Mouse (Mus musculus) ES-Bruce4 (cell line): ENCODE measurements around the gene Phkb. TPM values are rescaled to one million over a fixed set of nuclear protein-coding genes. Genes with fewer than 3 reads are reported as not detected.
A peak's percentile ranks its signal among the peaks of the same experiment; 100 is the strongest.

ENCODE experiments used
- H3K27ac ChIP-seq: 2 replicates; pipeline ENCODE4 v1.5.1; 2012; ENCODE audit warnings: low read length, inconsistent platforms; ENCODE audit not compliant: insufficient read depth
- H3K27me3 ChIP-seq: 2 replicates; pipeline ENCODE4 v1.6.1; 2012; ENCODE audit warnings: mild to moderate bottlenecking, low read length, inconsistent platforms; ENCODE audit not compliant: control insufficient read depth, poor library complexity, insufficient read depth, severe bottlenecking
- H3K36me3 ChIP-seq: 2 replicates; pipeline ENCODE4 v1.6.1; 2012; ENCODE audit warnings: inconsistent platforms, mild to moderate bottlenecking, low read length, moderate library complexity; ENCODE audit not compliant: control insufficient read depth, poor library complexity, insufficient read depth, severe bottlenecking
- H3K4me1 ChIP-seq: one replicate; pipeline ENCODE4 v1.8.1; 2011; ENCODE audit warnings: low read length; ENCODE audit not compliant: control insufficient read depth, insufficient read depth
- H3K4me3 ChIP-seq: 2 replicates; pipeline ENCODE4 v1.5.1; 2011; ENCODE audit warnings: low read depth, mild to moderate bottlenecking, low read length
- H3K9ac ChIP-seq: 2 replicates; pipeline ENCODE4 v1.6.1; 2012; ENCODE audit warnings: low read depth, mild to moderate bottlenecking, inconsistent platforms; ENCODE audit not compliant: poor library complexity, severe bottlenecking
- H3K9me3 ChIP-seq: replicated peaks from 2 replicates; pipeline ENCODE4 v1.6.1; 2012; ENCODE audit warnings: mild to moderate bottlenecking, low read length, inconsistent platforms; ENCODE audit not compliant: control insufficient read depth, poor library complexity, insufficient read depth, severe bottlenecking
- CTCF ChIP-seq: IDR thresholded peaks from one replicate; pipeline ENCODE4 v1.8.1; 2011; ENCODE audit warnings: low read depth, low read length
- EP300 ChIP-seq: IDR thresholded peaks from 2 replicates; pipeline ENCODE4 v1.6.1; 2011; ENCODE audit warnings: low read depth, low read length; ENCODE audit not compliant: insufficient read depth
- POLR2A ChIP-seq: IDR thresholded peaks from one replicate; pipeline ENCODE4 v1.8.1; 2011; ENCODE audit warnings: low read length; ENCODE audit not compliant: insufficient read depth
- polyA plus RNA-seq: library from polyadenylated mRNA; stranded (reverse); fragments of >200 nt; gene quantifications from 2 replicates; pipeline ENCODE4 v1.2.4, GENCODE M21; 2011; ENCODE audit warnings: low read depth; ENCODE audit not compliant: missing spikeins, insufficient read depth, insufficient read length

Gene Phkb
- polyA plus RNA-seq, 1 experiment: 24.7 TPM

DNA sequence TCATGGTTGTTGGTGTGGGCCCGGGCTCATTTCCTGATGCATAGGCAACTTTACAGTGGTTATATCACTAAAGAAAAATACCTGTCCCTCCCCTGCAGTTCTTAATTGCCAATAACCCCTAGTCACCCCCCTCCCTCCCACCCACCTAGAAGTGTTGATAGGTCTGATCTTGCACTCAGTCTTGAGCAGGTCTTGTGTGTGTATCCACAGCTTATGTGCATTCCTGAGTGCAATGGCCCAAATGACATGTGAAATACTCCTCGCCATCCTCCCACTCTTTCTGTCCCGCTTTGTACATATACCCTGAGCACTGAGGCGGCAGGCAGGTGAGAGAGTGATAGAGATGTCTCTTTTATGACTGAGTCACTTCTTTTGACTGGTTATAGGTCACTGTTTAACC is 119.1 kb downstream of the Phkb start:
- H3K4me3 ChIP-seq: no peak overlapping the region
- H3K36me3 ChIP-seq: no peaks in the 10 kb centered on the region; the same call in 1 of the 2 replicates
- H3K9me3 ChIP-seq: no peaks in the 10 kb centered on the region
- TF ChIP-seq POLR2A (no peak), CTCF (no peak), EP300 (no peak)
- H3K27me3 ChIP-seq: no peaks in the 10 kb centered on the region
- no peak overlapping the region for H3K9ac ChIP-seq
- no peak overlapping the region for H3K27ac ChIP-seq
- H3K4me1 ChIP-seq: no peaks in the 10 kb centered on the region

DNA sequence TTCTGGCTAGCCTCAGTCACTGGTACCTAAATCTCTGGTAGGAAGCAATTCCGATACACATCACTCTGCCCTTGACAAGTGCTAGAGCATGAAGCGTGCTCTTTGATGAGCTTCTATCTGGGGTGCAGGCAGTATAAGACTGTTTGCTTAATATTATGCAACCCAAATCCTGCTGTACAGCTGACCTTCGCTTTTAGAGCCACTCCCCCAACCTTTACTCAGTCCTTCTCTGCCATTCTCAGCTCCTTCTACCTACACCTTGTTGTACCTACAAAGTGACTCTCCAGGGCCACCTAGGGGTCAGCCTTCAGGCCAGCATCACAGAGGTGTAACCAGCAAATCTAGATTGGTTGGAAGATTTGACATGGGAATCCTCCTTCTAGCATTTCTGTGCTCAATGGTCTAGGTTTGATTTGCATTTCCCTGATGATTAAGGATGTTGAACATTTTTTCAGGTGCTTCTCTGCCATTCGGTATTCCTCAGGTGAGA is 136.9 kb downstream of the Phkb start:
- Histone ChIP-seq H3K27me3 (no peaks in the 10 kb centered on the region), H3K27ac (no peak overlapping the region), H3K36me3 (no peaks in the 10 kb centered on the region), H3K9me3 (no peaks in the 10 kb centered on the region), H3K4me3 (no peak overlapping the region), H3K4me1 (no peaks in the 10 kb centered on the region), H3K9ac (no peak overlapping the region)
- TF ChIP-seq CTCF: peak; percentile 57
- TF ChIP-seq POLR2A: no peak

DNA sequence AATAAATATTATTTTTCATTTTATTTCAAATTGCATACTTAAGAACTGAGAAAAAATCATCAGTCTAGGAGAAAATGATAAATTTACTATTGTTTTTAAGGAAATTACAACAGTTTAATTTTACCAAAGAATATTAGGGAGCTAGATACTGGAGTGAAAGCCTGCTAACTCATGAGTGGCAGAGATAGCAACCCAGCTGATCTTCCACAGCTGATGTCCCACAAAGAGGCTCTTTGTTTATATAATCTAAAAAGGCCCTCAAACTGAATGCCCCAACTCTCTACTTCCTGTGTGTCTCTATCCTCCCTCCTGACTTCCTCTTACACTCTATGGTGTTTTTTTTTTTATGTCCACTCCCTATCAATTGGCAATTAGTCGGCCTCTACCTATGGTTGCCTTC is 152.2 kb downstream of the Phkb start:
- Histone ChIP-seq H3K36me3 (no peaks in the 10 kb centered on the region), H3K9ac (no peak overlapping the region), H3K4me1 (no peaks in the 10 kb centered on the region), H3K4me3 (no peak overlapping the region), H3K9me3 (no peaks in the 10 kb centered on the region), H3K27me3 (no peaks in the 10 kb centered on the region), H3K27ac (no peak overlapping the region)
- TF ChIP-seq POLR2A (no peak), CTCF (no peak), EP300 (no peak)

DNA sequence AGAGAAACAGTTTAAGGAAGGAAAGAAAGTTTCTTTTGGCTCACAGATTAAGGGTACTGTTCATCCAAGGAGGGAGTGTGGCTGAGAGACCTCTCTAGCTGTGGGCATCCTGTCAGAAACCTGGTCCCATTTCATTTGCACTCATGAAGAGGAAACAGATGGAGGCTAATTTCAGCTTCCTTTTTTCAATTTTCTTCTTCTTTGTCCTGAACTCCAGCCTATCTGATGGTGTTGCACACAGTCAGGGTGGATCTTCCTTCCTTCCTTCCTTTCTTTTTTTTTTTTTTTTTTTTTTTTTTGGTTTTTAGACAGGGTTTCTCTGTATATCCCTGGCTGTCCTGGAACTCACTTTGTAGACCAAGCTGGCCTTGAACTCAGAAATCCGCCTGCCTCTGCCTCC is 152.9 kb downstream of the Phkb start:
- no peak overlapping the region for H3K9ac ChIP-seq
- no peak overlapping the region for H3K4me3 ChIP-seq
- no peaks in the 10 kb centered on the region for H3K4me1 ChIP-seq
- H3K27ac ChIP-seq: no peak overlapping the region
- H3K9me3 ChIP-seq: no peaks in the 10 kb centered on the region
- TF ChIP-seq POLR2A (no peak), EP300 (no peak), CTCF (no peak)
- H3K36me3 ChIP-seq: no peaks in the 10 kb centered on the region
- H3K27me3 ChIP-seq: no peaks in the 10 kb centered on the region

DNA sequence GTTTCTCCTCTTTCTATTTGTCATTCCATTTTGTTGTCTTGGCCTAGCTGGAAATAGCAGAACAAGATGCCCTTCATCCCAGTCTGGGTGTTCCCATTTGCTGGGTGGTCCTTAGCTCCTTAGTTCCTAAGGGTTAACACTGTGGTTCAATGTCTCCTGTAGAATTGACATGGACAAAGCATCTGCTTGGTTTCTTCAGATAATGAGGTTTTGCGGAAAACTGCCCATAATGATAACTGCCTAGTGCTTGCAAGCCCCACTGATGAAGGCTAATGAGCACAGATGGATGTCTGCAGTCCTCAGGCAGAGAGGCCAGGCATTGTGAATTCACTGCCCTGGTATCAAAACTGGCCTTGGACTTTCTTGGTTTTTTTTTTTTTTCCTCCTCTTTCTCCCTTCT is 155.2 kb downstream of the Phkb start:
- Histone ChIP-seq H3K9ac (no peak overlapping the region), H3K27ac (no peak overlapping the region), H3K4me3 (no peak overlapping the region), H3K36me3 (no peaks in the 10 kb centered on the region), H3K4me1 (no peaks in the 10 kb centered on the region), H3K27me3 (no peaks in the 10 kb centered on the region), H3K9me3 (no peaks in the 10 kb centered on the region)
- TF ChIP-seq POLR2A (no peak), CTCF (no peak), EP300 (no peak)

DNA sequence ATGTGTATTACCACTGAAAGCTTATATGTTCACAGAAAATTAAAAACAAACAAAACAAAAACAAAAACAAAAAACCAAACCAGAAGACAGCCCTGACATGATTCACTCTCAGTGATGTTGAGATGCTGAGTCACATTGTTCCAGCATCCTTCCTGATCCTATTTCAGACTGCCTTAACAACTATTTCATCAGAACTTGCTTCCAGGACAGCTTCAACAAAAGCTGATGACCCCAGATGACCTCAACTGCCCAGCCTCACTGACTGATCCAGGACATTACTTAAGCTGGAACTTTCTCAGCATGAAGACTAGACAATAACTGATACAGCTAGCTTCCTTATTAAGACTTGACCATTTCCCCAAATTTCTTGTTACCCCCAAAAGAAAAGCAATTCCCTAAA is 165.7 kb downstream of the Phkb start:
- no peak for TF ChIP-seq CTCF
- TF ChIP-seq EP300: no peak
- TF ChIP-seq POLR2A: no peak
- Histone ChIP-seq H3K4me1 (no peaks in the 10 kb centered on the region), H3K27me3 (no peaks in the 10 kb centered on the region), H3K9ac (no peak overlapping the region), H3K9me3 (no peaks in the 10 kb centered on the region), H3K27ac (no peak overlapping the region), H3K4me3 (no peak overlapping the region), H3K36me3 (no peaks in the 10 kb centered on the region)
